Mouse (Mus musculus): ENCODE measurements around the gene Ica1.

Gene Ica1

DNA sequence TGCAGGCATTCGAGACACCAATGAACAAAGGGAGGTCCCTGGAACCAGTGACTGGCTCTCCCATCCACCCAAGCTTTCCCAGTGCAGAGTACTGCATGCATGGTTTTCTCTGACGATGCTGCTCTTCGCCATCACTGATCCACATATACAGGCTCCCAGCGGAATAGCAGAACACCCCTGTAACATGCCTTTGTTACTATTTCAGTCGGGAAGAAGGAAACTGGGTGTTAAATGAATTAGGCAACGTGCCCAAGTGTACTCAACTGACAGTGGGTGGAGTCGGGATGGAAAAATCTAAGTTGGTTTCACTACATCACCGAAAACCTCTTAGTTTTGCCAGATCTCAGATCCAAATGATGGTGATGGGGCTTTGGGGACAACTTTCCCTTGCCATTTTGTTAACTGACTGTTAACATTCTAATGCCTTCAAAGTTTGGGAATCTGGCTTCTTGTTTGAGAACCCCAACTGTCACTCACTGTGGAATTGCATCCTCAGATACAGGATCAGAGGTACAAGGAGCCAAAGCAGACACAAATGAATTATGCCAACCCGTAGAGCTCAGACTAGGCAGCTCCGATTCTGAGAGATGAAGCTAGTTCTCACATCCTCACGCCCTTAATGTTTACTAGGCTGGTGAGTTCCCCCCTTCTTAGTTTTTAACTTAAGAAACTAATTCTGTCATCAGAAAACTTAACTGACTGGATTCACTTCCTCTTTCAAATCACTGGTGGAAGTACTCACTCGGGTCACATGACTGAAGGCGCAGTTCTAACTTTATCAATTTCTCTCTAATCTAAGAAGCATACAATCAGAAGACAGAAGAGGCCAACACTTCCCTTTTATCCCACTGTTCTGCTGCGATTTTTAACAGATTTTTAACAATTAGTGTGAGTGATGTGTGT is 91.4 kb downstream of the Ica1 start:
- no peak for DNase-seq (ENCODE audit: extremely low spot score)

DNA sequence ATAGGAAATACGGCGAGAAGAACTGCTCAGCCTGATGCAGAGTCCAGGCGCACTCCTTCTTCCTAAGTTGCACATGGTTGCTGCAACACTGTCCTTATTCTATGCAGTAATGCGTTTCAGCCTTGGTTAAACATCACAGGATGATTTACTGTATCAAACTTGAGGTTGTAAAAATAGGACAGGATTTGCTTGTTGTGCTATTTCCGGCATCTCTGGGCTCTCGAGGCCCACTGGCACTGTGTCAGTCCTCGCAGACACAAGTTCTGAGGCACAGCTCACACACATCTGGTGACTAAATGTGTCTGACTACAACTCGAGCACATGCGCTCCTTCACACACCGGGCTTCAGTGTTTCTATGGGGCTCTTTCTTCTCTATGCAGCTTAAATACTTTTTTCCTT is 94.9 kb downstream of the Ica1 start:
- no peak for DNase-seq (ENCODE audit: extremely low spot score)

DNA sequence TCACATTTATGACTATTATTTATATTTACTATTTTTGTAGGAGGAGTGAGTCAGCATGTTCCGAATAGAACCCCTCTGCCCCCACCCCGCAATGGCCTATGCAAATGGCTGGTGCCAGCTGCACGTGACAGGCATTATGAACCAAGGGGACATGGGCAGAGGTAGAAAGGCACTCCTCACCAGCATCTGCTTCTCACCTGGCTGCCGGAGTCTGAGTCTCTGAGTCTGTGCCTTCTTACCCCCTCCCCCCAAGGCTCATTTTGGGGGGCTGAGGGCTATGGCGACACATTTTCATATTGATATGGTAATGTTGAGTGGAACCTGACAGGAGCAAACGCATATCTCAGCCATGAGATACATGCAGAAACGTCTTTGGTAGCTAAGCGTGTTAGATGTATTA is 97.4 kb downstream of the Ica1 start:
- DNase-seq (ENCODE audit: extremely low spot score): no peak

DNA sequence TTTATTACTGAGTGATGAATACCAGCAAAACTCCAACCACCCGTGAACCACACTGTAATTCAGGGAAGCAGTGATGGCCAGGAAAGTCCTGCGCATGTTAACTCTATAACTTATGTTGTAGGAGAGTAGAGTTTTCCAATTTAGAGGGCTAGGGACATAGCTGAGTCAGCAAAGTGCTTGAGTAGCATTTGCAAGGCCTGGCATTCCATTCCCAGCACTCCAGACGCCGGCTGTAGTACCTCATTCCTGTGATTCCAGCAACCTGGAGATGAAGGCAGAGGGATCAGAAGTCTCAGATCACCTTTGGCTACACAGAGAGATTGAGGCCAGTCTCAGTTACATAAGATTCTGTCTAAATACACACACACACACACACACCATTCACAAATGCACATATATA is 105.3 kb downstream of the Ica1 start:
- no peak for DNase-seq (ENCODE audit: extremely low spot score)

DNA sequence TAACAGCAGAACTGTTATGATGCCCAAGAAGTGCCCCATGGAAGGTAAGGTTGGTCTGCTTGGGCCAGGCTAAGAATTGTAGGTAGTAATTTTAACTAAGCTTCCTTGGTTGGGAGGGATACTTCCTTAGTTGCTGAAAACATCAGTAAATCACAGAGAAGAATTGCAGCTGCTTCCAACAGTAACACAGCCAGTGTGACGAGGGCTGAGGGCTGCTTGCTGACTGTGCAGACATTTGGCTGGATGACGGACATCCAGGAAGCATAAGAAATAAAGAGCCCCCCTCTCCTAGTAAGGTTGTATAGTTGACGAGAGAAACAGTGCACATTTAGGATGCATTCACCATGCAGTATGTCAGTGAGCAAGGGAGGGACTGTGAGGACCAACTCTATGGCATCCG is 108.9 kb downstream of the Ica1 start:
- no peak for DNase-seq (ENCODE audit: extremely low spot score)

DNA sequence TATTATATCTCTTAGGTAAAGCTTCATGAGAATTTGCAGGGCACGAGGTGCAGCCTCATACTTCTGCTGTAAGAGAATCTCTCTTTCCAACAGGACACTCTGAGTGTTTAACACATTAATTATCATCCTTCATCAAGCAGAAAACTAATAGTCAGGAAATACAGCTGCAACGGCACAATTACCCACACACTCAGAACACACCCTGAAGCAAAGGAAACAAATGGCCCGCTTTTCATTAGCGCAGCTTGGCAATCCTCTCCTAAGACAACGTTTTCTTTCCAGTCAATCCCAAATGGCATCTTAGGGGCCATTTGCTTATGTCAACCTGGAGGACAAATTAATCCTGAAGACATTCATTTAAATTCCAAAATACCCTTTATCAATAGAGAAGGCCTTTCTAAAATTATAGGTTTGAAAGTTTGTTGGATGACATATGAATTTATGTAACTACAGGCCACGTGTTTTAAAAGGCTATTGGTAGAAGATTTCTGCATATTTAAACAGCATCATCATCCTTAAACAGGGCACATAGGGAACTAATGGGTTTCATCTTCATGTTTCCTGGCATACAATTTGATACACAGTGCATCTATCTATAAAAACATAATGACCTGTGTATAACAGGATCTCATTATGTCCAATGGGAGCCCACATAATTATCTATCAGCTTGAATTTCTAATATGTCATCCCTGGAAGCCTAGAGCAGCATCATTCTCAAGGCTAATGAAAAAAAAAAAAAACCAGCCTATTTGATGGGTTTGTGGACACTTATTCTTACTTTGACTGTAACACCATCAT is 110.1 kb downstream of the Ica1 start:
- DNase-seq (ENCODE audit: extremely low spot score): no peak

DNA sequence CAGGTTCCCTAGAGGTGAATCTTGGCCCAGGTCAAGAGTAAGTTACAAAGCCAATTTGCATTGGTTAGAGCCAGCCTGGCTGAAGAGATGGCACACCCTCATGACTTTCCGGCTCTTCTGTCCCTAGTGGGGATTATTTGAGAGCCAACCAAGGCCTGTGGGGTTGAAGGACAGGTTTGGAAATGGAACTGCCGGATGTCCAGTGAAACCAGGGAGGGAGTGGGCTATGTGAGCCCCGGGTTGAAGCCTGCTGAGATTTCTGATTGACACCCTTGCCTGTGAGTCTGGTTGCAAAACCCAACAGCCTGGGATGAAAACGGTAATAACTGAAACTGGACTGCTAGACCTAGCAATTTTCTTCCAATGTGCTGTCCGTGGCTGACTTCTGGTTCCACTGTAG is 112.5 kb downstream of the Ica1 start:
- DNase-seq (ENCODE audit: extremely low spot score): no peak

DNA sequence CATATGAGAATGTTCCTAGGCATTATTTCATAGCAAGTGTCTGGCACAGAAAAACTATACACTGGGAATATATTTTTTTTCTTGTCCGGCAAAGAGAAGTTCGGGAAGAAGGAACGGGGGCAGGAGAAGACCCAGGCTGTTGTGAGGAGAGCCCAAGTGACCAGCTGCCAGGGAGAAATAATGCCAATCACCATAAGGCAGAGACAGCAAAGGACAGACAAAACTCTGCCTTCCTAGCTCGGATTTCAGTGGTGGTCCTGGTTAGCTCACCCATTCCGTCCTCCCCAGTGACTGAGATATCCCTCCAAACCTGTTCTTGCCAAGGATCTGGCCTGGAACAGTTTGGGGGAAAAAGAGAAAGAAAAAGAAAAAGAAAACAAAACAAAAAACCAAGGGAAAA is 113.3 kb downstream of the Ica1 start:
- no peak for DNase-seq (ENCODE audit: extremely low spot score)

DNA sequence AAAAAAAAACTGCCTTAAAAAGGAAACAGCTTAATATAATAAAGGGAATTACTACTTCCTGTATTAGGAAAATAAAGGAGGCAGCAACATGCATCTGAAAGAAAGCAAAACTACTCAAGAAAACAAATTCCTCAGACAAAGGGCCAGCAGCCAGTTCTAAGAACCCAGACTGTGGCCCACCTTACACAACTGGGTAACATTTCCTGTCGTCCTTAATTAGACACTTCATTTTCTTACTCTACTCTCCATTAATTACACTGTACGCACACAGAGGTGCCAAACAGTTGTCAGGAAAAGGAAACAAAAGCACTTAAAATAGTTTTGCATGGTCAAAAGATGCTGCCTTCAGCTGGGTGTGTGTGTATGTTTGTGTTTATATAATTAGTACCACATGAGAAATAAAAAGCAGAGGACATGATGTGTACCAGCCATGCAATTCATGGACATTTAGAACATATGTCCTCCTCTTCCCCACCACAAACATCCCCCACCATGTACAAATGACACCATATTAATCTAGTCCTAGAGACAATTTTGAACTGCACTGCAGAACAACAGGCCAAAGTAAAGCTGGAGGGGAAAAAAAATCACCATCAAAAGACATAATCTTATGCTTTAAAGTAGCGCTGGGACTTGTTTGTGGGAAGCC is 115.1 kb downstream of the Ica1 start:
- no peak for DNase-seq (ENCODE audit: extremely low spot score)

DNA sequence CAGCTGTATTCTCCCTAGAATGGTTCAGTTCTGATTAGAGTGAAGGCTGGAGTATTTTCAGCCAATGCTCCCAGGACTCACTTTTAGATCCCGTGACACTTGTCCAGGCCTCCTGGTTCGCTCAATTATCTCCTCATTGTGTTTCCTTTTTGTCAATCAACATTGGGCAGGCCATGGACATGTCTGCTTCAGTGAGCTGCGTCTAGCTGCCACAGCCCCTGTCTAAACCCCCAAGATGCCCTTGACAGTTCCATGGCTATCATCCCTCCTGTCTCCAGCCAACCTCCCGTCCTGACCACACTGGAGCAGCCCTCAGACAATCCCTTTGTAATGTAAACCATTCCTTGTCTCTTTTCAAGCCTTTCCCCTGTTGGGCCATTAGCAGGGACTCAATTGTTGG is 116.9 kb downstream of the Ica1 start:
- no peak for DNase-seq (ENCODE audit: extremely low spot score)

DNA sequence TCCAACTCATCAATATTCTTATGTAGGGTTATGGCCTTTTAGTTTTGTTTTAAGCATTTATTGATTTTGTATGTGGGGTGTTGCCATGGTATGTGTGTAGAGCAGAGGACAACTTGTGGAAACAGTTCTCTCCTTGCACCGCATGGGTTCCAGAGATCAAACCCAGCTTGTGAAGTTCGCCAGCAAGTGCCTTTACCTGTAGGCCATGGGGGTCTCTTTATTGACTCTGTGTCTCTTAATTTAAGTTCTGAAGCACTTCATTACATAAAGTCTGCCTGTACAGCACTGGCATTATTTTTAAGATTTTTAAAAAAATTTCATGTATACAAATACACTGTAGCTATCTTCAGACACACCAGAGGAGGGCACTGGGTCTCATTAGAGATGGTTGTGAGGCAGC is 118.2 kb downstream of the Ica1 start:
- DNase-seq (ENCODE audit: extremely low spot score): no peak

DNA sequence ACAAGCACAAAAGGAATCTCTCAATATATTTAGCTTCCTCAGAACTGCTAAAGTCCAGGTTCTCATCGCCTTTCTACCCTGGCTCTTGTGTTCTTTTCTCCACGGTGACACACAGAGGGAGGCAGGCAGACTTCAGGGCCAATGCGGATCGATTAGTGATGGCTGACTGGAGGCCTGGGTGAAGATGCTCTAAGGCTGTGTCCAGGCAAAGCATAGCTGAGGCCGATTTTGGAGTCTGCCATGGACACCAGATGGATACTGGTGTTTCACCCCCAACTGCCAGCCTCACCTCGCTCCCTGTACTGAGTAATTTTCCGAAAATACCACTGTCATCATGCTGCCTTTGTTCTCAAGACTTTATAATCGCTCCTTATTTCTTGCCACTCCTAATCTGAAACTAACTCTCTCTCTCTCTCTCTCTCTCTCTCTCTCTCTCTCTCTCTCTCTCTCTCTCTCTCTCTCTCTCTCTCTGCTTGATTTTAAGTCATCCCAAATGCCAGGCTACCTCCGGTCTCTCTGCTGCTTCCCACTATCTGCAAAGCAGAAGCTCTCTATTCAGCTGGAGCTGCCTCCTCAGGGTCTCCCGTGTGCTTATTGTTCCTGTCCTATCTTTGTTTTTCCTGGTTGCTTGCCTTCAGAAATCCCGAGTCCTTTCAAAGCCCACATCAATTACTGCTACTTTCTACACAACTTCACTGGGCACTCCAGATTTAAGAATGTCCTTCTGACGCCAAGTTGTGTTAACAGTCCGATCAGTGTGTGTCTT is 118.9 kb downstream of the Ica1 start:
- DNase-seq (ENCODE audit: extremely low spot score): peak; percentile 53

DNA sequence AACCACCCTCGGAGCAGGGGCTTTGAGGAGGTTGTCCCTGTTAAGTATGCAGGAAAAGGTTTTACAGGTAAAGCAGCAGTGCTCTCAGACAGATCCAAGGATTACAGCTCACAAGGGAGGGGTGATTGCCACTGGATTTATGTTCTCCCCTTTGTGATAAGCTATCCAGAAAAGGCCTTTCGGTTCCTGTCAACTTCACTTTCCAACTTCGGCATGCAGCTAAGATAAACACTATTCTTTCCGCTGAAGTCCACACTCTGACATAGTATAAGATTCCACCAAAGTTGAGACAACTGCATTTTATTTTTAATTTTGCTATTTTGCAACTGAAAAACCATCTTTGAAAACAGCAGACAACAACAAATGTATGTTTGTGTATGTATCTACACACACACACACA is 119.9 kb downstream of the Ica1 start:
- no peak for DNase-seq (ENCODE audit: extremely low spot score)

DNA sequence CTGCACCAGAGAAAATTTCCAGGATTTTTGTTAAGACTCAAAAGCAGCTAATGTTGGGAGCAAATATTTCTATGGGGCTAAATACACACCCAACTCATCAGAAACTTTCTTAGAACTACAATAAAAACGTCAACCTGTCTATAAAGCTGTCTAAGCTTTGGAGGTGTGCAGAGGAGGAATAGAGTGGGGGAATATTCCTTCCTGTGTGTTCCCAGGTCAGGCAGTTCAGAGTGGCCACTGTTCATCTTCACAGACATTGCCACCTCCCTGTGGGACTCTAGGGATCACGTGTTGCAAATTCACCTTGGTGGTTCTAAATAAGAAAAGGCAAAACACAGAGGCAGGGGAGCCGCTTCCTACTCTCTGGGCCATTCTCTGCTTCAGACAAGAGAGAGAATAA is 120.8 kb downstream of the Ica1 start:
- DNase-seq (ENCODE audit: extremely low spot score): no peak

DNA sequence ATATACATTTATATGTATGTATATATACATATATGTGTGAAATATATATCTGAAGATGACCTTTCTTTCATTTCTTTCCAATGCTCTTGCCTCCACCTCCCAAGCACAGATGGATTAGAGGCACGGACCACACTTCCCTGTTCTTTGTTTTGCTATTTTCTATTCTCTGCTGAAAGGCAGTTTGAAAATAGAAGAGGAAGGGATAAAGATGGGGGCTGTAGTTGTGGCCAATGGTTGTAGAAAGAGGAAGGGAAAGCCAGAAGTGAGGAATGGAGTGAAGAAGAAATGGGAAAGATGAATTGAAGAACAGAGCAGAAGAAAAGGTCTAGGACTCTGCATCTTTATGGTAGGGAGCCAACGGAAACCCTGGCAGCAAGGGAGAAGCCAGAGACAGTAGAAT is 122.8 kb downstream of the Ica1 start:
- no peak for DNase-seq (ENCODE audit: extremely low spot score)

DNA sequence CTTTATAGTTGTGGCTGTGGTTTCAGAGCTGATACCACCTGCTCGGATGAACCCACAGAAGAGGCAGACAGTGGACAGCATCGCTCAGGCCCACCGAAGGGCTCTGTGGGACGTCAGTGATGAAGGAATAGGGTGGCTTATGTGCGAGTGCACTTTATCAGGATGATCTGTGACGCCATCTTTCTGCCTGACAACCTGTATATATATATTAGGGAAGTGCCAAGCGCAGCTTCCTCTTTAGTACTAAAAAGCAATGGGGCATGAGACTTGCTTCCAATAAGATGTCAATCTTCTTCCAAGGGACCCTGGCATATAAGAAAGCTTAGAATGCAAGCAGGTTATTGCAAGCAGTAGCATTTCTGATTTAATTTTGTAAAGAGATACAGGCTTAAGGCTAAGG is 127.9 kb downstream of the Ica1 start:
- DNase-seq (ENCODE audit: extremely low spot score): no peak

DNA sequence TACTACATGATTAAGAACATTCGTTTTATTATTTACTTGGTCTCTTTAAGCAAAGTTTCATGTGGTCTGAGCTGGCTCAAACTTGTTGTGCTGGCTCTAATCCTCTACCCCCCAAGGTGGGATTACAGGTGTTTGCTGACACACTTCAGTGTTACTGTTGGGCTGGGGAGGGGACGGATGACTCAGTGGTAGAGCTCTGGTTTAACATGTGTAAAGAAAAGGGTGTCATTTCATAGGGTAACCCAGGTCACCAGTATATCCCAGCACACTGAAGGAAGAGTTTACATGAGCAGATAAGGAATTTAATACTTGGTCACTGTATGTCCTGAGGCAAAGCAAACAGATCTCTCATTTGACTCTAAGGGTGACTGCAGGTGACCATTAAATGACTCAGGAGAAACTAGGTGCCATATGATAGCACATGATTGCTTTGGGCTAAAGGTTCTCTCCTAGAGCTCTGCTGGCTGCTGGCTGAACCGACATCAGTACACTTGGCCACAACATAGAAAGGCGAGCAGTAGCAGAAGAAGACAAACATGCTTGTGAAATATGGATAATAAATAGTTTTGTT is 128.9 kb downstream of the Ica1 start:
- DNase-seq (ENCODE audit: extremely low spot score): no peak

DNA sequence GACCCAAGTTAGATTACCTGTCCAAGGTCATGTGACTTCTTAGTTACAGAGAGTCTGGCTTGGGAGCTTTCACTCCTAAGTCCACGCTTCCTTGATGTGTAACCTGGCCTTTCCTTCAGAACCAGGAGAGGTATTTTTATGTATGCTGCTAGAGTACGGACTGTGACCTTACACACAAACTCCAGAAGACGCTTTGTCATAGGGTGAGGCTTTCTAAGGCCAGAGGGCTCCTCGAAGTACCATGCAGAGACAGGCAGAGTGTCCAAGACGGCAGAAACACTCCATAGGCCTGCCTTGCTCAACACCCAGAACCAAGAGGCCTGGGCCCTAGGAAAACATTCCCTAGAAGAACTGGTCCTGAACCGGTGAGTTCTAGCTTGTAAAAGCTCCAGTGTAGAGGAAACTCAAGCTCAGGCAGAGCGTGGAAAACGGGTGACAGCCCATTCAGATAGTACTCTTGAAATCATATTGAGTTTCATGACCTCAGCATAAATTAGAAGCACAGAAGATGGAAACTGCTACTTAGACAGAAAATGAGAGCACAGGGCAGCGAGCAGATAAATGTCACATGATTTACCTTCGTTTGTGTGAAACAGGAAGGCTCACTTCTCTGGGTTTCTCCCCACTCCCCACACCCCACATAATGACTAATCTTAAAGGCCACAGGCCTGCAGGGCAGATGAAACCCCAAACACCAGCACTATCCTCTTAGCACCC is 129.9 kb downstream of the Ica1 start:
- DNase-seq (ENCODE audit: extremely low spot score): no peak

DNA sequence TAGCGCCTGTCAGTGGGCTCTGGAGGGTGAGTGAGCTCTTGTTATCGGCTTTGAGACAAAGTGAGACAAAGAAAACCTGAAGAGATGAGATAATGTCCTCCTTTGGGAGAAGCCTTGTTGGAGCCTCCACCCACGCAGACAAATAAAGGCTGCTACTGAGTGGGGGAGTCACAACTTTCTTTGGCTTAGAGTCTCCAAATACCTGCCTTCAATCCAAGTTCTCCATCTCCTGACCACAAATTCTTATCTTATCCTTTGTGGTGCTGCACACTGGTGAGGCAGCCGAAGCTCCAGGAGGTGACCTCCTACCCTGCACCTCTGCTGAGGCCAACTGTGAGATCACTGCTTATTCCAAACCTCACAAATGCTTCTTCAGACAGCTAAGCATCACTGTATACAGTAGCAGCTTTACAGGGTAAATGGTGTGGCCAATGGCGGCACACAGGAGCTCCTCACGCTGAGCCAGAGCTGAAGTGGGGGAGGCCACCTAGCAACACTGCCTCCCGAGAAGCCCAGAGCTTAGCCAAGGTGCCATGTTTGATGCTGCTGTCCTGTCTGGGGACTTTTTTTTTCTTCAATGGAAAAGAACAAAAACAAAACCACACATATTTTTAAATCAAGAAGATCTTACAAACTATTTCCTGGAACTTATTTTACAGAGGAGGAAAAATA is 130.6 kb downstream of the Ica1 start:
- no peak for DNase-seq (ENCODE audit: extremely low spot score)

DNA sequence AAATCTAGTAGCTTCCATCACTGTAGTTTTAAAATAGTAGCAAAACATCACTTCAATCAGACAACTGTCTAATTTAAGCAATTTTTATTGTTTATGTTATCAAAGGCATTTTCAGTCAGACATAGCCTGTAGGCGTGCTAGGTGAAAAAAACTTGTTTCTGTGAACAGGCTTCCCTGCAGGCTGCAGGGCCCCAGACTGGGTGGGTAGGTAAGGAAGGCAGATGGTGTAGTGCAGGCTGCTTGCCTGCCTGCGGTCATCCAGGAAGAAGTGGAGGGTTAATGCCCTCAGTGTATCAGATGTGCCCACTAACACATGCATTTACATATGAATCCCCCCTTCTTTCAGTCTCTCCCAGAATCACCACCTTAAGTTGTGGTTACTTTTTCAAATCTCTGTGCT is 132.6 kb downstream of the Ica1 start:
- no peak for DNase-seq (ENCODE audit: extremely low spot score)

All from embryo, embryonic 9.5 days (tissue).